Mouse (Mus musculus) CH12.LX (cell line): ENCODE results near the gene Tatdn2. TPM values are rescaled to one million over a fixed set of nuclear protein-coding genes. Genes with fewer than 3 reads are reported as not detected.

Experiments
- DNase-seq: peaks from one replicate; pipeline ENCODE4 v3.0.0-alpha.2; 2013; ENCODE audit errors: extremely low read depth
- H3K27ac ChIP-seq: 2 replicates; pipeline ENCODE4 v1.5.1; 2012; ENCODE audit warnings: low read depth, mild to moderate bottlenecking, control low read depth, moderate library complexity; ENCODE audit not compliant: insufficient read depth
- H3K27me3 ChIP-seq: replicated peaks from 2 replicates; pipeline ENCODE3; 2012; ENCODE audit warnings: inconsistent platforms
- H3K36me3 ChIP-seq, 2 experiments: replicated peaks in 1 of 2; 2 replicates each; pipeline versions ENCODE3 to v1.6.1; 2012; ENCODE audit warnings: inconsistent platforms in 1 of 2, low read length in 1 of 2, mild to moderate bottlenecking in 1 of 2, mixed read lengths in 1 of 2, moderate library complexity in 1 of 2; ENCODE audit not compliant: control insufficient read depth in 1 of 2, insufficient read depth in 1 of 2
- H3K4me1 ChIP-seq, 2 experiments: 2 replicates each; pipeline ENCODE4 v1.6.1; 2012; ENCODE audit warnings: inconsistent platforms in 1 of 2, moderate library complexity in 1 of 2; ENCODE audit not compliant: insufficient read depth in 2 of 2, control insufficient read depth in 1 of 2
- H3K4me2 ChIP-seq: 2 replicates; pipeline ENCODE4 v1.6.1; 2012; ENCODE audit warnings: low read depth, mild to moderate bottlenecking, control low read depth; ENCODE audit not compliant: poor library complexity, insufficient read depth, severe bottlenecking
- H3K4me3 ChIP-seq, 3 experiments: fragments of 150-350 bp in 1 of 3; sonication (generic) in 1 of 3; replicated peaks in 1 of 3; 2 replicates each; pipeline versions ENCODE3 to v1.5.1; 2011 to 2012; ENCODE audit warnings: low read depth in 2 of 3, low read length in 2 of 3, mild to moderate bottlenecking in 2 of 3, moderate library complexity in 2 of 3, control low read depth in 1 of 3, improper control_type of control experiment in 1 of 3, inconsistent platforms in 1 of 3, mixed read lengths in 1 of 3; ENCODE audit not compliant: poor library complexity in 1 of 3
- H3K79me2 ChIP-seq: replicated peaks from 2 replicates; pipeline ENCODE4 v1.6.1; 2012; ENCODE audit warnings: mild to moderate bottlenecking, moderate library complexity; ENCODE audit not compliant: control insufficient read depth, poor library complexity, insufficient read depth, severe bottlenecking; ENCODE audit errors: extremely low read depth
- H3K9ac ChIP-seq: 2 replicates; pipeline ENCODE4 v1.6.1; 2012; ENCODE audit warnings: low read depth, mild to moderate bottlenecking, control low read depth, moderate library complexity; ENCODE audit not compliant: insufficient read depth
- H3K9me3 ChIP-seq: replicated peaks from 2 replicates; pipeline ENCODE3; 2012; ENCODE audit warnings: low read length, inconsistent platforms, mixed read lengths
- BHLHE40 ChIP-seq: IDR thresholded peaks from 2 replicates; pipeline ENCODE4 v1.6.1; 2011; ENCODE audit warnings: mild to moderate bottlenecking, low read depth, low read length, improper control_type of control experiment
- CHD1 ChIP-seq: IDR thresholded peaks from 2 replicates; pipeline ENCODE4 v1.6.1; 2012; ENCODE audit warnings: low read depth, low read length, improper control_type of control experiment, inconsistent platforms
- CHD2 ChIP-seq: IDR thresholded peaks from 2 replicates; pipeline ENCODE4 v1.6.1; 2011; ENCODE audit warnings: low read length, improper control_type of control experiment
- CTCF ChIP-seq, 2 experiments: IDR thresholded peaks in 1 of 2; conservative IDR thresholded peaks in 1 of 2; 2 replicates each; pipeline ENCODE4 v1.5.1; 2011 to 2012; ENCODE audit warnings: low read depth in 2 of 2, low read length in 2 of 2, improper control_type of control experiment in 1 of 2, inconsistent platforms in 1 of 2, mild to moderate bottlenecking in 1 of 2, moderate library complexity in 1 of 2
- E2F4 ChIP-seq: IDR thresholded peaks from 2 replicates; pipeline ENCODE4 v1.6.1; 2011; ENCODE audit warnings: low read depth, low read length, improper control_type of control experiment; ENCODE audit not compliant: insufficient replicate concordance
- ELF1 ChIP-seq: IDR thresholded peaks from 2 replicates; pipeline ENCODE4 v1.6.1; 2014; ENCODE audit warnings: low read depth, mild to moderate bottlenecking, inconsistent platforms, low read length, improper control_type of control experiment
- EP300 ChIP-seq: IDR thresholded peaks from 2 replicates; pipeline ENCODE4 v1.6.1; 2011; ENCODE audit warnings: low read length, improper control_type of control experiment
- ETS1 ChIP-seq: conservative IDR thresholded peaks from 2 replicates; pipeline ENCODE4 v1.6.1; 2012; ENCODE audit warnings: low read depth, mild to moderate bottlenecking, inconsistent platforms, low read length, improper control_type of control experiment, moderate library complexity
- GABPA ChIP-seq: IDR thresholded peaks from 2 replicates; pipeline ENCODE4 v1.6.1; 2012; ENCODE audit warnings: low read depth, low read length, improper control_type of control experiment, inconsistent platforms; ENCODE audit not compliant: insufficient replicate concordance
- HCFC1 ChIP-seq: IDR thresholded peaks from 2 replicates; pipeline ENCODE4 v1.6.1; 2012; ENCODE audit warnings: low read depth, mild to moderate bottlenecking, inconsistent platforms, low read length, improper control_type of control experiment
- IRF4 ChIP-seq: IDR thresholded peaks from 2 replicates; pipeline ENCODE4 v1.6.1; 2014; ENCODE audit warnings: low read depth, mild to moderate bottlenecking, inconsistent platforms, low read length, improper control_type of control experiment
- JUN ChIP-seq: IDR thresholded peaks from 2 replicates; pipeline ENCODE4 v1.6.1; 2011; ENCODE audit warnings: low read depth, mild to moderate bottlenecking, low read length, improper control_type of control experiment, moderate library complexity; ENCODE audit not compliant: insufficient read depth
- JUND ChIP-seq: conservative IDR thresholded peaks from 2 replicates; pipeline ENCODE4 v1.6.1; 2011; ENCODE audit warnings: low read depth, low read length, improper control_type of control experiment
- KAT2A ChIP-seq: IDR thresholded peaks from 2 replicates; pipeline ENCODE4 v1.6.1; 2012; ENCODE audit warnings: low read length, improper control_type of control experiment, inconsistent platforms; ENCODE audit not compliant: insufficient replicate concordance
- MAFK ChIP-seq: IDR thresholded peaks from 2 replicates; pipeline ENCODE4 v1.6.1; 2011; ENCODE audit warnings: low read length, improper control_type of control experiment; ENCODE audit not compliant: insufficient replicate concordance
- MAX ChIP-seq: IDR thresholded peaks from 2 replicates; pipeline ENCODE4 v1.6.1; 2011; ENCODE audit warnings: low read length, improper control_type of control experiment
- MAZ ChIP-seq: IDR thresholded peaks from 2 replicates; pipeline ENCODE4 v1.6.1; 2012; ENCODE audit warnings: low read depth, mild to moderate bottlenecking, inconsistent platforms, low read length, improper control_type of control experiment, moderate library complexity
- MEF2A ChIP-seq: IDR thresholded peaks from 2 replicates; pipeline ENCODE4 v1.6.1; 2014; ENCODE audit warnings: low read depth, mild to moderate bottlenecking, inconsistent platforms, low read length, improper control_type of control experiment, borderline replicate concordance
- MXI1 ChIP-seq: IDR thresholded peaks from 2 replicates; pipeline ENCODE4 v1.6.1; 2011; ENCODE audit warnings: mild to moderate bottlenecking, low read depth, low read length, improper control_type of control experiment
- MYC ChIP-seq: IDR thresholded peaks from 2 replicates; pipeline ENCODE4 v1.6.1; 2011; ENCODE audit warnings: low read depth, mild to moderate bottlenecking, improper control_type of control experiment, low read length
- NELFE ChIP-seq: IDR thresholded peaks from 2 replicates; pipeline ENCODE4 v1.6.1; 2011; ENCODE audit warnings: low read depth, low read length, improper control_type of control experiment
- NRF1 ChIP-seq: IDR thresholded peaks from 2 replicates; pipeline ENCODE4 v1.6.1; 2014; ENCODE audit warnings: low read depth, mild to moderate bottlenecking, inconsistent platforms, low read length, improper control_type of control experiment, moderate library complexity
- PAX5 ChIP-seq: IDR thresholded peaks from 2 replicates; pipeline ENCODE4 v1.6.1; 2012; ENCODE audit warnings: low read length, inconsistent platforms, mixed read lengths
- POLR2A ChIP-seq: IDR thresholded peaks from 2 replicates; pipeline ENCODE4 v1.6.1; 2011; ENCODE audit warnings: low read depth, mild to moderate bottlenecking, improper control_type of control experiment, low read length
- POLR2AphosphoS2 ChIP-seq: IDR thresholded peaks from 2 replicates; pipeline ENCODE4 v1.6.1; 2011; ENCODE audit warnings: low read depth, low read length, improper control_type of control experiment
- RAD21 ChIP-seq: IDR thresholded peaks from 2 replicates; pipeline ENCODE4 v1.6.1; 2011; ENCODE audit warnings: low read depth, mild to moderate bottlenecking, low read length, improper control_type of control experiment, moderate library complexity
- RCOR1 ChIP-seq: conservative IDR thresholded peaks from 2 replicates; pipeline ENCODE4 v1.6.1; 2012; ENCODE audit warnings: low read depth, mild to moderate bottlenecking, inconsistent platforms, low read length, improper control_type of control experiment
- SIN3A ChIP-seq: IDR thresholded peaks from 2 replicates; pipeline ENCODE4 v1.6.1; 2012; ENCODE audit warnings: low read length, improper control_type of control experiment, inconsistent platforms
- SMC3 ChIP-seq: IDR thresholded peaks from 2 replicates; pipeline ENCODE4 v1.6.1; 2011; ENCODE audit warnings: low read depth, low read length, improper control_type of control experiment
- TBP ChIP-seq: conservative IDR thresholded peaks from 2 replicates; pipeline ENCODE4 v1.6.1; 2011; ENCODE audit warnings: low read depth, low read length, improper control_type of control experiment
- TCF12 ChIP-seq: IDR thresholded peaks from 2 replicates; pipeline ENCODE4 v1.6.1; 2014; ENCODE audit warnings: low read depth, mild to moderate bottlenecking, inconsistent platforms, low read length, improper control_type of control experiment
- UBTF ChIP-seq: IDR thresholded peaks from 2 replicates; pipeline ENCODE4 v1.6.1; 2012; ENCODE audit warnings: low read depth, mild to moderate bottlenecking, inconsistent platforms, low read length, improper control_type of control experiment, moderate library complexity
- USF1 ChIP-seq: IDR thresholded peaks from 2 replicates; pipeline ENCODE4 v1.6.1; 2014; ENCODE audit warnings: low read depth, mild to moderate bottlenecking, inconsistent platforms, low read length, improper control_type of control experiment
- USF2 ChIP-seq: conservative IDR thresholded peaks from 2 replicates; pipeline ENCODE4 v1.6.1; 2011; ENCODE audit warnings: low read depth, low read length, improper control_type of control experiment
- ZC3H11A ChIP-seq: IDR thresholded peaks from 2 replicates; pipeline ENCODE4 v1.6.1; 2012; ENCODE audit warnings: low read depth, mild to moderate bottlenecking, inconsistent platforms, low read length, improper control_type of control experiment
- ZKSCAN1 ChIP-seq: IDR thresholded peaks from 2 replicates; pipeline ENCODE4 v1.6.1; 2012; ENCODE audit warnings: low read depth, inconsistent platforms, low read length, improper control_type of control experiment, borderline replicate concordance
- ZMIZ1 ChIP-seq: IDR thresholded peaks from 2 replicates; pipeline ENCODE4 v1.6.1; 2012; ENCODE audit warnings: low read depth, mild to moderate bottlenecking, inconsistent platforms, low read length, improper control_type of control experiment
- ZNF384 ChIP-seq: IDR thresholded peaks from 2 replicates; pipeline ENCODE4 v1.6.1; 2012; ENCODE audit warnings: low read depth, low read length, improper control_type of control experiment, inconsistent platforms
- dilution Hi-C: fragments of 300-500 bp; cut with MboI; formaldehyde crosslinking; loops from 2 replicates; pipeline ENCODE4 v1.14.3; 2020; ENCODE audit warnings: low sequenced_read_pairs; ENCODE audit not compliant: extremely low pct_unique_long_range_greater_than_20kb, extremely low pct_ligation_motif_present
- in situ Hi-C: fragments of 300-500 bp; cut with MboI; formaldehyde crosslinking; loops from 3 replicates; pipeline ENCODE4 v1.14.3; 2019; ENCODE audit warnings: low sequenced_read_pairs, low pct_ligation_motif_present, low pct_unique_long_range_greater_than_20kb, mixed read lengths
- polyA plus RNA-seq: library from polyadenylated mRNA; unstranded; fragments of >175 nt; gene quantifications from 2 replicates; pipeline ENCODE4 v1.2.1, GENCODE M21; 2012; ENCODE audit warnings: low read depth; ENCODE audit not compliant: insufficient read length
- total RNA-seq, 2 experiments: library from RNA; depleted of rRNA; stranded (reverse); fragments of 300-350 nt in 1 of 2; fragments of >200 nt in 1 of 2; gene quantifications; 2 replicates each; pipeline ENCODE4 v1.2.3; 2012 to 2014

Gene Tatdn2
- 35.1 and 62.5 TPM in 2 replicates for total RNA-seq (2012; rRNA removed)
- 34.5 and 35.5 TPM in 2 replicates for total RNA-seq (2014; rRNA removed)
- polyA plus RNA-seq = 58.0 and 70.8 TPM in 2 replicates

GRCm38 (mm10) chr6:113696582-113697221 lies at the start of gene Tatdn2:
Gene Tatdn2, plus strand, starts transcription at chr6:113697050.
- dilution Hi-C loops = no loop called here
- H3K4me2 ChIP-seq = peak within 1 kb of the TSS; percentile 93

More at GRCm38 (mm10) chr6:113696582-113697221, at the start of gene Tatdn2:
- peak within 1 kb of the TSS; percentile 82 to 97 (median 96) for H3K4me3 ChIP-seq
- peaks cover 15 to 56% of the 10 kb centered on the region in 2 experiments; a peak in 3 of 4 replicates for H3K4me1 ChIP-seq
- peak within 1 kb of the TSS; percentile 77 for H3K27ac ChIP-seq
- in situ Hi-C loops = no loop called here
- H3K9me3 ChIP-seq = no peaks in the 10 kb centered on the region
- TF ChIP-seq NELFE = peak; percentile 44
- TF ChIP-seq ZC3H11A = no peak
- peak; percentile 70; the same call in 1 of the 2 replicates for TF ChIP-seq POLR2AphosphoS2
- 0 out of 2 replicates have a peak, but pooled peaks have one; percentile 37 for TF ChIP-seq TBP
- TF ChIP-seq UBTF = peak; percentile 59; the same call in 1 of the 2 replicates
- TF ChIP-seq MAX = peak; percentile 95
- peak; percentile 77 for TF ChIP-seq MYC
- peak; percentile 77 for TF ChIP-seq USF1
- peak; percentile 83 for TF ChIP-seq MAZ
- TF ChIP-seq MEF2A = peak; percentile 91
- TF ChIP-seq CTCF (conservative IDR thresholded peaks at IDR 0.05 in 1 of 2, IDR thresholded peaks at IDR 0.05 in 1 of 2; ENCODE audit: low read depth in 2 of 2, low read length in 2 of 2) = peak in 1 of 2 experiments; percentile 42; a peak in 2 of 4 replicates
- TF ChIP-seq SMC3 = no peak; the same call in 1 of the 2 replicates
- TF ChIP-seq ZNF384 = peak; percentile 99
- no peak for TF ChIP-seq PAX5
- TF ChIP-seq JUND = no peak
- peak; percentile 70 for TF ChIP-seq POLR2A
- peak; percentile 75 for TF ChIP-seq IRF4
- TF ChIP-seq ETS1 = peak; percentile 90
- peak; percentile 33; the same call in 1 of the 2 replicates for TF ChIP-seq NRF1
- TF ChIP-seq E2F4 = 0 out of 2 replicates have a peak, but pooled peaks have one; percentile 78
- 0 out of 2 replicates have a peak, but pooled peaks have one; percentile 27 for TF ChIP-seq ELF1
- peak; percentile 53 for TF ChIP-seq USF2
- TF ChIP-seq SIN3A = peak; percentile 89
- no peak for TF ChIP-seq JUN
- no peak for TF ChIP-seq KAT2A
- TF ChIP-seq RAD21 = peak; percentile 25
- TF ChIP-seq ZMIZ1 = peak; percentile 39; the same call in 1 of the 2 replicates
- TF ChIP-seq TCF12 = peak; percentile 57; the same call in 1 of the 2 replicates
- TF ChIP-seq CHD2 = peak; percentile 81
- peak; percentile 82; the same call in 1 of the 2 replicates for TF ChIP-seq MXI1
- no peak; the same call in 1 of the 2 replicates for TF ChIP-seq RCOR1
- peak; percentile 99 for TF ChIP-seq BHLHE40
- 0 out of 2 replicates have a peak, but pooled peaks have one; percentile 3 for TF ChIP-seq MAFK
- TF ChIP-seq EP300 = peak; percentile 25; the same call in 1 of the 2 replicates
- TF ChIP-seq CHD1 = no peak
- peak; percentile 69 for TF ChIP-seq HCFC1
- no peak for TF ChIP-seq GABPA
- TF ChIP-seq ZKSCAN1 = peak; percentile 13; the same call in 1 of the 2 replicates
- TF ChIP-seq, all 38 proteins: peak for 29
- H3K9ac ChIP-seq = peak within 1 kb of the TSS; percentile 92
- DNase-seq = peak; percentile 98
- H3K27me3 ChIP-seq = no peaks in the 10 kb centered on the region
- H3K79me2 ChIP-seq = peaks cover 44% of the 10 kb centered on the region
- peaks cover 35 to 53% of the 10 kb centered on the region in 2 experiments for H3K36me3 ChIP-seq
